Mouse (Mus musculus) layer of hippocampus, adult 18-20 months (tissue): ENCODE data around the gene Olfr1099. TPM values are rescaled to one million over a fixed set of nuclear protein-coding genes. Genes with fewer than 3 reads are reported as not detected.

Experiments used
- DNase-seq, 2 experiments: peaks; one replicate each; pipeline ENCODE4 v3.0.0; 2022; ENCODE audit warnings: low spot score in 2 of 2
- long read RNA-seq: library from polyadenylated mRNA; stranded (forward); transcript quantifications from one replicate; pipeline ENCODE4 v2.0.0, GENCODE M21; 2021
- total RNA-seq, 2 experiments: library from RNA; stranded (reverse); gene quantifications; 2 replicates each; pipeline ENCODE4 v1.2.3; 2021

The Olfr1099 gene
- total RNA-seq, result not detected
- long read RNA-seq, result 0 reads

DNA sequence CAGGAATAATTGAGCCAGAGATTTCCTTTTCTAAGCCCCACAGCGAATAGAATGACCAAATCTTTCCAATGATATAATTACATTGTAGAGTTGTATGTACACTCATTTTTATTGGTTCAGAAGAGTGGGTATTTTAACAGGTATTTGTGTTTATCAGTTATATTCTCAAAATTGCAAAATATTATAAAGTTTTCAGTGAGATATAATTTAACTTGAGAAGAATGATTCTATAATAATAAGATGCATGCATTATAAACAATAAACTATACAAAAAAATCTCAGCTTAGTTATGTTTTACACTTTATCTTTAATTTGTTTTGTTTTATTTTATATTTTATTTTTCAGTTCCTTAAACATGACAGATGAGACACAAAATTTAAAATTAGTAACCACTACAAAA, at the start of gene Olfr1099:
TSS of gene Olfr1099 (minus strand) at position 101 of the 400 bp plus-strand sequence.
- DNase-seq, result no peak

DNA sequence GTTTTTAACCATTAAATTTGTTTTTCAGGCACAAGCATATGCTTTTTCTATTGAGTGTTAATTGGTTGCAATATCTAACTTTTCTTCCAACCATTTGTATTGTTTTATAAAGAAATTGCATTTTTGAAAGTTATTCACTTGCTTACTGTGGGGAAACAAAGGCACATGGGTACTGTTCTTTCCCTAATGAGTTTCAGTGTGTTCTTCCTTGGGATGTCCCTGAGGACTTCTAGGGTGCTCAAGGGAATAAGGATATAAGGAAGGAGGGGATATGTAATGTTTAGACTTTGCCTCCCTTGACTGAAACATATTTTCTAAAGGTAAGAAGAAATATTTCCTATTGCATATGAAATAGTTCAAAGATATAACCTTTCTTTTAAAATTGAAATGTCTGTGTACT, 37.6 kb upstream of the Olfr1099 start, which contains the start of gene Olfr1102:
TSS of gene Olfr1102 (plus strand) at position 301 of the 400 bp plus-strand sequence.
- DNase-seq, result no peak

DNA sequence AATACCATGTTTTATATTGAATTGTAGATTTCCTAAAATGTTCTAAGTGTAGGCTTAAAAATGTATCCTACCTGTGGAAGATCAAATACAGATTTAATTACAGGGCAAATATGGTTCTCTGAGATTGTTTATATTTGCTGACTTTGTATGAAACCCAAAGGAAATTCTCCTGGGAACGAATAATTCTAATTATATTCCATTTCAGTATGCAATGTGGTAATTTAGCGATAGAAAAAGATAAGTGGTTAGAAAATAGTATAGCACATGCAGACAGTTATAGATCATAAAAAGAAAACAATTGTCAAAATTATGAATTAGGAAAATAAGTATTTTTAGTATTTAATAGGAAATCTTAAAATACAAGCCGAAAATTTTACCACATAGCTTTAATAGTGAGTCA, 30.6 kb upstream of the Olfr1099 start, which contains the start of gene Olfr1101:
TSS of gene Olfr1101 (minus strand) at position 101 of the 400 bp plus-strand sequence.
- DNase-seq, result no peak

DNA sequence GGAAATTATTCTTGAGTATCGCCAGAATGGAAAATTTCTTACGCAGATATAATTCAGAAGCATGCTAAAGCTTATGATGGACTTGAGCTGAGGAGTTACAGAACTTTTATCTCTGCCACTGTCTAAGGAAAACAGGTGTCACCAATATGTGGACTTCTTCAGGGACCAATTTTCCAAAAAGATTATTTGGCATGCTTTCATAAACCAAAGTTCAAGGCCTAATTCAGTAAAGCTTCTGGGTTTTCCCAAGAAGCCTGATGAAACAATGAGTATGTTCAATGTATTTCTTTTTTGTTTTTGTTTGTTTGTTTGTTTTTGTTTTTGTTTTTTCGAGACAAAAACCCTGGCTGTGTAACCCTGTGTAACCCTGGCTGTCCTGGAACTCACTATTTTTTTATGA, 19.4 kb upstream of the Olfr1099 start, which contains the start of gene Olfr1100:
TSS of gene Olfr1100 (minus strand) at position 101 of the 400 bp plus-strand sequence.
- no peak for DNase-seq

DNA sequence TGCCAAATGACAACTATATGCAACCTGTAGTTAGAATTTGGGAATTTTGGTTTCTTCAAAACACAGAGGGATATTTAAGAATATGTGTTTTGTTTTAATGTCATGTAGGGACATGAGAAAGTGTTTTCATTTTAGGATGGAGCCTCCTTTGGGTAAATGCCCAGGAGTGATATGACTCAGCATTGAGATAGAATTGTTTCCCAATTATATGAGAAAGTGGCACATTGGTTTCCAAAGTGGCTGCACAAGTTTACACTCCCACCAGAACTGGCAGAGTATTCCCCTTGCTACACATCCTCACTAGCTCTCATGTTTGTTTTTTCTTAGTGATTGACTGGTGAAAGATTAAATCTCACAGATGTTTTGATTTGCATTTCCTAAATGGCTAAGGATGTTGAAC, 33.9 kb downstream of the Olfr1099 start:
- peak in 1 of 2 experiments; percentile 2 for DNase-seq

DNA sequence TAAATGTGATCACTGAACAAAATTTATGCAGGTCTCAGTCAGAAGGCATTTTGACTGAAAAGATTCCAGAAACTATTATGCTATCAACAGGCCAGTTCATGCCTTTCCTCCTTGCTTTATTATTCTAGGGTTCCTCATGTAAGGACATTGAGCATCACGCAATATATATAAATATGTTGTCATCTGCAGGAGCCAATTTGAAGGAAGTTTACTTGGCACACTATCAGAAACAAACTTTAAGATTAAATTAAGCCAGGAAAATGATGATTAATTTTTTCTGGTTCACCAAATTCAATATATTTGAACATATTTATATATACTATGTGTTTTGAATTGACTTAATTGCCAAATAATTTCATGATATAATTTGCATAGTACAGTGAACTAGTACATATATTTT, 36.0 kb downstream of the Olfr1099 start, which contains the start of gene Olfr1098:
TSS of gene Olfr1098 (minus strand) at position 101 of the 400 bp plus-strand sequence.
- no peak for DNase-seq

DNA sequence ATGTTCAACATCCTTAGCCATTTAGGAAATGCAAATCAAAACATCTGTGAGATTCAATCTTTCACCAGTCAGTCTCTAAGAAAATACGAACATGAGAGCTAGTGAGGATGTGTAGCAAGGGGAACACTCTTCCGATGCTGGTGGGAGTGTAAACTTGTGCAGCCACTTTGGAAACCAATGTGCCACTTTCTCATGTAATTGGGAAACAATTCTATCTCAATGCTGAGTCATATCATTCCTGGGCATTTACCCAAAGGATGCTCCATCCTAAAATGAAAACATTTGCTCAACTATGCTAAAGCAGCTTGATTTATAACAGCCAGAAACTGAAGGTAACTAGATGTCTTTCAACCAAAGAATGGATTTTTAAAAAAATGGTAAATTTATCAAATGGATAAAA, 54.8 kb downstream of the Olfr1099 start:
- DNase-seq, result peak in 1 of 2 experiments; percentile 7

Other genes with a start within 250 kb of the Olfr1099 start
- gene Olfr1089, start 227.0 kb downstream of the Olfr1099 start, total RNA-seq, result not detected
- gene Olfr1090, start 201.7 kb downstream of the Olfr1099 start, total RNA-seq, result not detected
- not detected for gene Olfr1093, start 178.2 kb downstream of the Olfr1099 start, total RNA-seq
- gene Olfr141, start 150.7 kb downstream of the Olfr1099 start, total RNA-seq, result not detected
- gene Olfr1094, start 136.0 kb downstream of the Olfr1099 start, total RNA-seq, result not detected
- gene Olfr1095, start 109.0 kb downstream of the Olfr1099 start, total RNA-seq, result not detected
- gene Gm13723, start 85.9 kb downstream of the Olfr1099 start, total RNA-seq, result not detected
- gene Olfr1097, start 68.5 kb downstream of the Olfr1099 start, total RNA-seq, result not detected
- not detected for gene Olfr1098, start 36.1 kb downstream of the Olfr1099 start, total RNA-seq
- gene Olfr1100, start 19.3 kb upstream of the Olfr1099 start, total RNA-seq, result not detected
- gene Olfr1101, start 30.5 kb upstream of the Olfr1099 start, total RNA-seq, result not detected
- gene Olfr1102, start 37.7 kb upstream of the Olfr1099 start, total RNA-seq, result not detected
- gene Olfr1104, start 66.4 kb upstream of the Olfr1099 start, total RNA-seq, result not detected
- gene Olfr1105, start 75.8 kb upstream of the Olfr1099 start, total RNA-seq, result not detected
- gene Olfr1106, start 91.6 kb upstream of the Olfr1099 start, total RNA-seq, result not detected
- not detected for gene Olfr1107, start 115.1 kb upstream of the Olfr1099 start, total RNA-seq
- gene Olfr1109, start 135.3 kb upstream of the Olfr1099 start, total RNA-seq, result not detected
- gene Olfr259, start 153.9 kb upstream of the Olfr1099 start, total RNA-seq, result not detected
- not detected for gene Olfr1110, start 179.6 kb upstream of the Olfr1099 start, total RNA-seq
- not detected for gene Olfr1111, start 191.9 kb upstream of the Olfr1099 start, total RNA-seq
- not detected for gene Olfr1112, start 227.1 kb upstream of the Olfr1099 start, total RNA-seq
- gene Olfr1113, start 248.3 kb upstream of the Olfr1099 start, total RNA-seq, result not detected